Mouse (Mus musculus): ENCODE data around the gene Gm20388. TPM values are rescaled to one million over a fixed set of nuclear protein-coding genes. Genes with fewer than 3 reads are reported as not detected.

The Gm20388 gene
- polyA plus RNA-seq, 1 experiment from 2014 or later = not detected

DNA sequence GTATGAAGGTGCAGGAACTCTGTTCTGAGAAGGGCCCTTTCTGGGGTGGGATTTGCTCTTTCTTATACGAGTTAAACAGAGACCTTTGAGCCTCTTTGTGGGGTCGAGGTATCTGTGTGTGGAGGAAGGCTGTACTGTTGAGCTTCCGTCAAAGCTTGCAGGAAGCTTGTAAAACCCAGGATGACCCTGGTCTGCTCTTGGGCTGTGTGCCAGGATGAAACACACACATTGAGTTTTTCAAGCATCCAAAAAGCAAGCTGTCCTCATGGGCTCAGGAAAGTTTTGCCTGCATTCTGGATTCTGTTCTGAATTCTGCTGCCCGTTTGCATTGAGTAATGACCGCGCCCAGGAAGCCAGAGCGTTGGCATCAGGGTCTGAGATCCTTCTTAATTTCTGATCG, 4353.4 kb downstream of the Gm20388 start:
- 67% methylated on average over 8 of the region's 8 CpGs for WGBS
- Histone ChIP-seq H3K4me3 (no peak overlapping the region), H3K9me3 (replicated peaks) (no peaks in the 10 kb centered on the region), H3K9ac (no peak overlapping the region), H3K27ac (no peak overlapping the region), H3K4me1 (replicated peaks) (peaks cover 52% of the 10 kb centered on the region), H3K36me3 (no peaks in the 10 kb centered on the region), H3K27me3 (no peaks in the 10 kb centered on the region), H3K4me2 (no peak overlapping the region)
- ATAC-seq (replicated peaks; ENCODE audit: insufficient number of reproducible peaks, insufficient read depth, low FRiP score, low read depth) = no peak

DNA sequence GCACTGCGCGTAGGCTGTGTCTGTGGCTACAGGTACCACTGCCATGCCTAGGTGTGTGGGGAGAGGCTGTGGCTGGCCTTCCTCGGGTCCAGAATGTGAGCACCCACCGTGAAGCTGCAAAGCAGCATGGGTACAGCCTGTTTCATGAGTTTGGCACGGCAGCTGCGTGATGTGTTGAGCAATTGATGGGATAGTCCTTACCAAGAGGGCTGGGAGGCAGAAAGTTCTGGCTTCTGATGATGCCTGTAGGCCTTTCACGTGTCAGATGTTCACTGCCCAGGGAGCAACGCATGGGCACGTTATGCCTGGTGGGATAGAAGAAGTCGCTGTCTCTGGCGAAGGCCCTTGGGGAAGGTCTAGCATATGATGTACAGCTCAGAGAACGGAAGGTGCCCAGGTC, 4354.0 kb downstream of the Gm20388 start:
- H3K4me2 ChIP-seq = no peak overlapping the region
- peaks cover 49% of the 10 kb centered on the region for H3K4me1 ChIP-seq (replicated peaks)
- H3K9me3 ChIP-seq (replicated peaks) = no peaks in the 10 kb centered on the region
- ATAC-seq (replicated peaks; ENCODE audit: insufficient number of reproducible peaks, insufficient read depth, low FRiP score, low read depth) = no peak
- H3K27me3 ChIP-seq = no peaks in the 10 kb centered on the region
- H3K9ac ChIP-seq = no peak overlapping the region
- WGBS = 89% methylated on average over 12 of the region's 12 CpGs
- H3K4me3 ChIP-seq = no peak overlapping the region
- H3K27ac ChIP-seq = no peak overlapping the region
- H3K36me3 ChIP-seq = no peaks in the 10 kb centered on the region

DNA sequence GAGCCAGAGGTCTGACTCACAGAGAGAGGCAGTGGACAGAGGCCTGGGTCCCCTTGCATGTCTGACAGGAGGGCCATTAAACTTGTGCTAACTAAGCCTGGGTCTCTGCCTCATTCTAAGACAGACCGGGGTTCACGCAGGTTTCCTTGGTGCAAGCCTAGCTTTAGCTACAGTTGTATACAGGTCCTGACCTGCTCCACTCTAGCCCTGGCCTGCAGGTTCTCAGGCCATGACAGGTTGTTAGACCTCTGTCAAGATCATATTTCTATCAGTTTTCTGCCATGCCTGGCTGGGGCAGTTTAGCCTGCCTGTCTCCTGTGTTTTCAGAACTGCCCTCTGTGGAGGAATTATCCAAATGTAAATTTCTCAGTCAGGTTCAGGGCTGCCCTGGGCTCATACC, 4354.5 kb downstream of the Gm20388 start:
- no peak overlapping the region for H3K4me3 ChIP-seq
- H3K27me3 ChIP-seq = no peaks in the 10 kb centered on the region
- peaks cover 51% of the 10 kb centered on the region for H3K4me1 ChIP-seq (replicated peaks)
- no peaks in the 10 kb centered on the region for H3K36me3 ChIP-seq
- no peaks in the 10 kb centered on the region for H3K9me3 ChIP-seq (replicated peaks)
- H3K4me2 ChIP-seq = no peak overlapping the region
- H3K9ac ChIP-seq = no peak overlapping the region
- 82% methylated on average over 2 of the region's 2 CpGs for WGBS
- ATAC-seq (replicated peaks; ENCODE audit: insufficient number of reproducible peaks, insufficient read depth, low FRiP score, low read depth) = no peak
- H3K27ac ChIP-seq = no peak overlapping the region

DNA sequence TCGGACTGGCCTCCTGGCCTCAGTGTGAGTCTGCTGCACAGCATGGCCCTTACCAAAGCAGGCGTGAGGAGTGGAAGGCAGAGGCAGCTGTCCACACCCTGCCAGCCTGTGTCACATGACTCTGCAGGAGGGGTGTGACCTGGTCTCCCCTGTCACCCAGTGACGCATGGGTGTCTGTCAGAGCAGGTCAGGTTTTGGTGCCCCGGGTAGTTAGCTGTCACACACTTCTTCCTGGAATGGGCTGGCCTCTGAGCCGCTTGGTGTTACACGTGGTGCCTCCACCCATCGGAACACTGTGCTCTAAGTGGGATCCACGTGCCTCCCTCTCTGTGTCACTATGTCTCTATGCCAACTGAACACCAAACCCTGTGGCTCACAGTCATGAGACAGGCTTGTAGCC, 4355.2 kb downstream of the Gm20388 start:
- peak; percentile 82 for ATAC-seq (replicated peaks; ENCODE audit: insufficient number of reproducible peaks, insufficient read depth, low FRiP score, low read depth)
- Histone ChIP-seq H3K9me3 (replicated peaks) (no peaks in the 10 kb centered on the region), H3K4me3 (no peak overlapping the region), H3K36me3 (no peaks in the 10 kb centered on the region), H3K4me2 (no peak overlapping the region), H3K4me1 (replicated peaks) (peaks cover 51% of the 10 kb centered on the region), H3K27ac (peak overlapping the region; percentile 15; the same call in 1 of the 2 replicates), H3K27me3 (no peaks in the 10 kb centered on the region), H3K9ac (no peak overlapping the region)
- WGBS = 42% methylated on average over 8 of the region's 8 CpGs

- 83% methylated on average over 4 of the region's 4 CpGs for WGBS
- Histone ChIP-seq H3K27me3 (no peaks in the 10 kb centered on the region), H3K4me2 (no peak overlapping the region), H3K9ac (no peak overlapping the region), H3K36me3 (no peaks in the 10 kb centered on the region), H3K4me1 (replicated peaks) (peaks cover 53% of the 10 kb centered on the region), H3K27ac (no peak overlapping the region), H3K4me3 (no peak overlapping the region), H3K9me3 (replicated peaks) (no peaks in the 10 kb centered on the region)
- no peak for ATAC-seq (replicated peaks; ENCODE audit: insufficient number of reproducible peaks, insufficient read depth, low FRiP score, low read depth)
These were observed 4356.6 kb downstream of the Gm20388 start for GRCm38 (mm10) chr8:124267206-124267605.

GRCm38 (mm10) chr8:124270504-124270903, 4359.9 kb downstream of the Gm20388 start:
- H3K4me3 ChIP-seq = no peak overlapping the region
- no peak overlapping the region for H3K4me2 ChIP-seq
- H3K4me1 ChIP-seq (replicated peaks) = peaks cover 37% of the 10 kb centered on the region
- 45% methylated on average over 6 of the region's 6 CpGs for WGBS
- no peaks in the 10 kb centered on the region for H3K27me3 ChIP-seq
- ATAC-seq (replicated peaks; ENCODE audit: insufficient number of reproducible peaks, insufficient read depth, low FRiP score, low read depth) = peak; percentile 58; the same call in 1 of the 2 replicates
- H3K27ac ChIP-seq = peak overlapping the region; percentile 37
- H3K36me3 ChIP-seq = no peaks in the 10 kb centered on the region
- H3K9me3 ChIP-seq (replicated peaks) = no peaks in the 10 kb centered on the region
- no peak overlapping the region for H3K9ac ChIP-seq

DNA sequence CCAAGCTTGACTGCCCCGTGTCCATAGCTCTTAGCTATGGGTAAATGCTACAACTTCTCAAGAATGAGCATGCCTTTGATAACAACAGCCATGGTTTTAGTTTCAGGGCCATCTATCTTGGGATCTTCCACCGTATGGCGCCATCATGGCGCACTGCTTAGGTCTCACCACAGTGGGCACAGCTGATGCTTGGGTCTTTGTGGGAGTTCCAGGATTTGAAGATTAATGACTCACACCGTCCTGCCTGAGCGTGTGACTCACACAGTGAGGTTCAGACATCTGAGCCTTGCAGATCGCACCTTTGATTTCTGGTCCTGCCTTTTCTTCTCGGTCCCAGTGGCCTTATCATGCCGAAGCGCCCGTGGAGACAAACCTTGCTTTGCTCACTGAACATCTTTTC, 4360.3 kb downstream of the Gm20388 start:
- WGBS = 69% methylated on average over 11 of the region's 11 CpGs
- Histone ChIP-seq H3K9ac (no peak overlapping the region), H3K4me3 (no peak overlapping the region), H3K36me3 (no peaks in the 10 kb centered on the region), H3K27me3 (no peaks in the 10 kb centered on the region), H3K27ac (peak overlapping the region; percentile 37), H3K4me2 (no peak overlapping the region), H3K4me1 (replicated peaks) (peaks cover 35% of the 10 kb centered on the region), H3K9me3 (replicated peaks) (no peaks in the 10 kb centered on the region)
- no peak for ATAC-seq (replicated peaks; ENCODE audit: insufficient number of reproducible peaks, insufficient read depth, low FRiP score, low read depth)

DNA sequence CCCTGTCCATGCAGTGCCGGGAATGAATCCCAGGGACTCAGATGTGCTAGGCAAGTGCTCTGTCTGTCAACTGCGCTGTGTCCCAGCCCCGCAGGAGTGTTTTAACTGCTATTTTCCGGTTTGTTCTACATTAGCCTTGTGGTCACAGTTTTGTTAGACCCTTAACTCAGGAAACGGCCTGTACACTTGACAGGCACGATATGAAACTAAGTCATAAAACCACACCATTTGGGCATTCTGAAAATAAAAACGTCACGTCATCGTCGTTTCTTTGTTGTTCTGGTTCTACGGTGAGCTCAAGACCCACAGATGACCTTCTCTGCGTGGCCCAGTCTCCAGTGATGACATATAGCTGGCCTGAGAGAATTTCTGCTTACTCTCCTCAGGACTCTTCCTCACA, 4360.9 kb downstream of the Gm20388 start:
- no peaks in the 10 kb centered on the region for H3K27me3 ChIP-seq
- no peak overlapping the region for H3K4me2 ChIP-seq
- WGBS = 76% methylated on average over 12 of the region's 12 CpGs
- no peak overlapping the region for H3K27ac ChIP-seq
- H3K4me3 ChIP-seq = no peak overlapping the region
- H3K9ac ChIP-seq = no peak overlapping the region
- H3K9me3 ChIP-seq (replicated peaks) = no peaks in the 10 kb centered on the region
- H3K4me1 ChIP-seq (replicated peaks) = peaks cover 31% of the 10 kb centered on the region
- ATAC-seq (replicated peaks; ENCODE audit: insufficient number of reproducible peaks, insufficient read depth, low FRiP score, low read depth) = no peak
- no peaks in the 10 kb centered on the region for H3K36me3 ChIP-seq

GRCm38 (mm10) chr8:124272792-124273191, 4362.2 kb downstream of the Gm20388 start:
- no peaks in the 10 kb centered on the region for H3K36me3 ChIP-seq
- H3K9ac ChIP-seq = no peak overlapping the region
- H3K27ac ChIP-seq = no peak overlapping the region
- ATAC-seq (replicated peaks; ENCODE audit: insufficient number of reproducible peaks, insufficient read depth, low FRiP score, low read depth) = no peak
- WGBS = 69% methylated on average over 3 of the region's 3 CpGs
- H3K9me3 ChIP-seq (replicated peaks) = no peaks in the 10 kb centered on the region
- H3K27me3 ChIP-seq = no peaks in the 10 kb centered on the region
- H3K4me2 ChIP-seq = no peak overlapping the region
- no peak overlapping the region for H3K4me3 ChIP-seq
- peaks cover 35% of the 10 kb centered on the region for H3K4me1 ChIP-seq (replicated peaks)

- H3K4me2 ChIP-seq = no peak overlapping the region
- no peak overlapping the region for H3K4me3 ChIP-seq
- no peaks in the 10 kb centered on the region for H3K9me3 ChIP-seq (replicated peaks)
- 65% methylated on average over 8 of the region's 8 CpGs for WGBS
- H3K27me3 ChIP-seq = no peaks in the 10 kb centered on the region
- no peak overlapping the region for H3K9ac ChIP-seq
- ATAC-seq (replicated peaks; ENCODE audit: insufficient number of reproducible peaks, insufficient read depth, low FRiP score, low read depth) = no peak; the same call in 1 of the 2 replicates
- H3K27ac ChIP-seq = peak overlapping the region; percentile 2; the same call in 1 of the 2 replicates
- peaks cover 42% of the 10 kb centered on the region for H3K4me1 ChIP-seq (replicated peaks)
- H3K36me3 ChIP-seq = no peaks in the 10 kb centered on the region
These were observed 4363.1 kb downstream of the Gm20388 start for GRCm38 (mm10) chr8:124273606-124274218.

DNA sequence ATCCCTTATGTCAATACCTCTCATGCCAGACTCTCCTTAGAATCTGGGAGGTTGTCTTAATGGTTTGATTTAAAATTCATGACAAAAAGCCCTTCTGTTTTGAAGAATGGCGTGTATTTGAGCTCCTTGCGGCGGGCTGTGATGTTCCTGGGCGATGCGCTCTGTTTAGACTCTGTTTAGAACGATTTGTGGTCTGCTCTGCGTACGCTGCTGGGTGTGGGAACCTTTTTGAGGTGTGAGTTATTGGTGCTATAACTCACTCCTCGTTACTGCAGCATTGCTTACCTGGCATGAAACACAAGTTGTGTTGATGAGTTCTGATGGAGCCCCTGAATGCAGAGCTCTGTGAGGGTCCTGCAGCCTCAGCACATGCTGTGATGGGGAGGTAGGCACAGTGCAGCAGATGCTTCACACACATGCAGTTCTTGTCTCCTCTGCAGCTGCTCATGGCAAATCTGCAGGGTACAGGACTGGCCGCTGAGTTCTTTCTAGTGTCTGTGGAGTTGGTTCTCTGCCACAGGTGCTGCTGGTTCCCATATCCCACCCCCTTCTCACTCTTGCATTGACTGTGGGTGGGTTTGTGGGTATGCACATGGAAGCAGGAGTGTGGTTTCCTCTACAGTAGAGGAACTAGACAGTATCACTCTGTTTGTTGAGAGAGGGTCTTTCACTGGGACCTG, 4363.9 kb downstream of the Gm20388 start:
- H3K27me3 ChIP-seq = no peaks in the 10 kb centered on the region
- no peaks in the 10 kb centered on the region for H3K9me3 ChIP-seq (replicated peaks)
- ATAC-seq (replicated peaks; ENCODE audit: insufficient number of reproducible peaks, insufficient read depth, low FRiP score, low read depth) = no peak
- no peaks in the 10 kb centered on the region for H3K36me3 ChIP-seq
- no peak overlapping the region for H3K4me3 ChIP-seq
- H3K27ac ChIP-seq = peak overlapping the region; percentile 2; the same call in 1 of the 2 replicates
- no peak overlapping the region for H3K9ac ChIP-seq
- peaks cover 42% of the 10 kb centered on the region for H3K4me1 ChIP-seq (replicated peaks)
- WGBS = 78% methylated on average over 10 of the region's 10 CpGs
- H3K4me2 ChIP-seq = no peak overlapping the region
